Mouse (Mus musculus) liver, embryonic 11.5 days (tissue): ENCODE data around the gene Camkv. TPM values are rescaled to one million over a fixed set of nuclear protein-coding genes. Genes with fewer than 3 reads are reported as not detected.
A peak's percentile ranks its signal among the peaks of the same experiment; 100 is the strongest.

Experiments used
- ATAC-seq: fragments of 200-750 bp; cut with Nextera tagmentation; replicated peaks from 2 replicates; pipeline ENCODE4 v1.8.0; 2017; ENCODE audit warnings: moderate number of reproducible peaks, mild to moderate bottlenecking, moderate TSS enrichment, moderate library complexity; ENCODE audit not compliant: low FRiP score
- DNase-seq: peaks from one replicate; pipeline ENCODE4 v3.0.0-alpha.2; 2017; ENCODE audit warnings: low spot score
- H3K27ac ChIP-seq: fragments of 300-500 bp; sonication (generic); 2 replicates; pipeline ENCODE4 v1.5.1; 2014; ENCODE audit warnings: mild to moderate bottlenecking, low read depth, low read length, control low read depth
- H3K27me3 ChIP-seq: fragments of 300-500 bp; sonication (generic); replicated peaks from 2 replicates; pipeline ENCODE4 v1.6.1; 2014; ENCODE audit warnings: low read length, mixed read lengths; ENCODE audit not compliant: control insufficient read depth, insufficient read depth
- H3K36me3 ChIP-seq: fragments of 300-500 bp; sonication (generic); 2 replicates; pipeline ENCODE4 v1.6.1; 2014; ENCODE audit warnings: mild to moderate bottlenecking, low read length, moderate library complexity, mixed read lengths; ENCODE audit not compliant: control insufficient read depth, insufficient read depth
- H3K4me1 ChIP-seq: fragments of 300-500 bp; sonication (generic); replicated peaks from 2 replicates; pipeline ENCODE4 v1.6.1; 2014; ENCODE audit warnings: low read length, mixed read lengths; ENCODE audit not compliant: control insufficient read depth, insufficient read depth
- H3K4me2 ChIP-seq: fragments of 300-500 bp; sonication (generic); 2 replicates; pipeline ENCODE4 v1.6.1; 2014; ENCODE audit warnings: mild to moderate bottlenecking, control low read depth, moderate library complexity
- H3K4me3 ChIP-seq: fragments of 300-500 bp; sonication (generic); 2 replicates; pipeline ENCODE4 v1.5.1; 2014; ENCODE audit warnings: low read depth, low read length, control low read depth
- H3K9ac ChIP-seq: fragments of 300-500 bp; sonication (generic); 2 replicates; pipeline ENCODE4 v1.6.1; 2014; ENCODE audit warnings: low read depth, low read length, control low read depth
- H3K9me3 ChIP-seq: fragments of 300-500 bp; sonication (generic); 2 replicates; pipeline ENCODE4 v1.6.1; 2016; ENCODE audit warnings: low read length, inconsistent platforms, mixed read lengths; ENCODE audit not compliant: control insufficient read depth
- WGBS: fragments of 180-500 bp; shearing (Covaris S2); extraction: QIAGEN DNeasy Blood & Tissue Kit; methylation state at CpG from one replicate; pipeline ENCODE4 v1.1.7; 2014; 5-methylcytosine and 5-hydroxymethylcytosine counted together
- polyA plus RNA-seq: library from polyadenylated mRNA; unstranded; fragments of >200 nt; fragmentation: Nextera tagmentation; extraction: Ambion mirVana; gene quantifications from 2 replicates; pipeline ENCODE4 v1.2.1, GENCODE M21; 2014

The Camkv gene
- 0.56 and 0.88 TPM in 2 replicates for polyA plus RNA-seq

- WGBS, result 22% methylated on average over 3 of the region's 3 CpGs
- no peaks in the 10 kb centered on the region for H3K36me3 ChIP-seq
- no peak within 1 kb of the TSS for H3K9ac ChIP-seq
- H3K4me1 ChIP-seq, result peaks cover 8% of the 10 kb centered on the region
- no peaks in the 10 kb centered on the region for H3K9me3 ChIP-seq
- peaks cover 45% of the 10 kb centered on the region for H3K27me3 ChIP-seq
- DNase-seq (no peak), ATAC-seq (no peak)
- H3K4me3 ChIP-seq, result peak within 1 kb of the TSS; percentile 50
- peak within 1 kb of the TSS; percentile 76 for H3K4me2 ChIP-seq
- no peak within 1 kb of the TSS for H3K27ac ChIP-seq
Measured at GRCm38 (mm10) chr9:107935374-107935773, at the start of gene Camkv. TSS of gene Camkv (plus strand) at chr9:107935674.

- WGBS, result under 1% methylated on average over 28 of the region's 28 CpGs
- Histone ChIP-seq H3K27me3 (peaks cover 2% of the 10 kb centered on the region; the same call in 1 of the 2 replicates), H3K4me2 (peak within 1 kb of the TSS; percentile 92), H3K36me3 (no peaks in the 10 kb centered on the region), H3K4me3 (peak within 1 kb of the TSS; percentile 81), H3K9me3 (no peaks in the 10 kb centered on the region), H3K27ac (peak within 1 kb of the TSS; percentile 34; the same call in 1 of the 2 replicates), H3K9ac (peak within 1 kb of the TSS; percentile 77), H3K4me1 (peaks cover 9% of the 10 kb centered on the region)
- DNase-seq, result peak; percentile 83
- peak; percentile 97 for ATAC-seq
Measured at GRCm38 (mm10) chr9:107887804-107888266, 47.6 kb upstream of the Camkv start, which contains the start of gene Mon1a. TSS of gene Mon1a (plus strand) at chr9:107888151.

- H3K9me3 ChIP-seq, result no peaks in the 10 kb centered on the region
- DNase-seq (no peak), ATAC-seq (peak; percentile 68)
- peak overlapping the region; percentile 92 for H3K4me2 ChIP-seq
- peak overlapping the region; percentile 77 for H3K9ac ChIP-seq
- WGBS, result 0% methylated on average over 18 of the region's 18 CpGs
- no peaks in the 10 kb centered on the region for H3K36me3 ChIP-seq
- peaks cover 2% of the 10 kb centered on the region; the same call in 1 of the 2 replicates for H3K27me3 ChIP-seq
- H3K4me1 ChIP-seq, result peaks cover 9% of the 10 kb centered on the region
- H3K4me3 ChIP-seq, result peak overlapping the region; percentile 81
- H3K27ac ChIP-seq, result peak overlapping the region; percentile 34; the same call in 1 of the 2 replicates
Measured at GRCm38 (mm10) chr9:107888267-107888850, 47.1 kb upstream of the Camkv start.

- WGBS, result 73% methylated on average over 6 of the region's 6 CpGs
Measured at GRCm38 (mm10) chr9:107890260-107890659, 45.2 kb upstream of the Camkv start.

GRCm38 (mm10) chr9:107891023-107891422 lies 44.5 kb upstream of the Camkv start:
- Histone ChIP-seq H3K4me3 (no peak overlapping the region), H3K27ac (no peak overlapping the region), H3K9ac (no peak overlapping the region), H3K36me3 (no peaks in the 10 kb centered on the region), H3K4me1 (peaks cover 9% of the 10 kb centered on the region), H3K27me3 (peaks cover 2% of the 10 kb centered on the region; the same call in 1 of the 2 replicates), H3K9me3 (no peaks in the 10 kb centered on the region), H3K4me2 (no peak overlapping the region)
- 91% methylated on average over 1 of the region's 1 CpGs for WGBS
- ATAC-seq (no peak), DNase-seq (no peak)

More at GRCm38 (mm10) chr9:107890260-107890659, 45.2 kb upstream of the Camkv start:
- DNase-seq (no peak), ATAC-seq (no peak)
- H3K36me3 ChIP-seq, result no peaks in the 10 kb centered on the region
- H3K4me1 ChIP-seq, result peaks cover 9% of the 10 kb centered on the region
- H3K4me2 ChIP-seq, result no peak overlapping the region
- no peak overlapping the region for H3K27ac ChIP-seq
- peaks cover 2% of the 10 kb centered on the region; the same call in 1 of the 2 replicates for H3K27me3 ChIP-seq
- H3K4me3 ChIP-seq, result no peak overlapping the region
- H3K9ac ChIP-seq, result no peak overlapping the region
- H3K9me3 ChIP-seq, result no peaks in the 10 kb centered on the region

GRCm38 (mm10) chr9:107898563-107898962 lies 36.9 kb upstream of the Camkv start:
- H3K9me3 ChIP-seq, result no peaks in the 10 kb centered on the region
- 0 out of 2 replicates have a peak, but pooled peaks cover 2% of the 10 kb centered on the region for H3K4me1 ChIP-seq
- DNase-seq (no peak), ATAC-seq (no peak)
- 87% methylated on average over 10 of the region's 10 CpGs for WGBS
- H3K27ac ChIP-seq, result no peak overlapping the region
- H3K4me2 ChIP-seq, result no peak overlapping the region
- no peak overlapping the region for H3K4me3 ChIP-seq
- peaks cover 5% of the 10 kb centered on the region for H3K27me3 ChIP-seq
- H3K9ac ChIP-seq, result no peak overlapping the region
- H3K36me3 ChIP-seq, result no peaks in the 10 kb centered on the region

GRCm38 (mm10) chr9:107899855-107900254 lies 35.6 kb upstream of the Camkv start:
- WGBS, result 69% methylated on average over 12 of the region's 12 CpGs
- ATAC-seq (no peak), DNase-seq (no peak)
- H3K4me3 ChIP-seq, result no peak overlapping the region
- H3K4me2 ChIP-seq, result no peak overlapping the region
- peaks cover 5% of the 10 kb centered on the region for H3K27me3 ChIP-seq
- 0 out of 2 replicates have a peak, but pooled peaks cover 2% of the 10 kb centered on the region for H3K4me1 ChIP-seq
- no peaks in the 10 kb centered on the region for H3K9me3 ChIP-seq
- H3K9ac ChIP-seq, result no peak overlapping the region
- no peaks in the 10 kb centered on the region for H3K36me3 ChIP-seq
- no peak overlapping the region for H3K27ac ChIP-seq

GRCm38 (mm10) chr9:107900840-107901626 lies 34.4 kb upstream of the Camkv start:
- Histone ChIP-seq H3K4me1 (peaks cover 2% of the 10 kb centered on the region; the same call in 1 of the 2 replicates), H3K36me3 (no peaks in the 10 kb centered on the region), H3K27me3 (peaks cover 5% of the 10 kb centered on the region), H3K9ac (no peak overlapping the region), H3K4me2 (peak overlapping the region; percentile 53), H3K27ac (no peak overlapping the region), H3K4me3 (peak overlapping the region; percentile 9), H3K9me3 (no peaks in the 10 kb centered on the region)
- DNase-seq (peak; percentile 75), ATAC-seq (no peak)
- 15% methylated on average over 44 of the region's 44 CpGs for WGBS
